Mouse (Mus musculus) cortical plate, adult 2 months (tissue): ENCODE results near the gene Tuba3a.

Experiments used
- CTCF ChIP-seq: fragments of 200-500 bp; IDR thresholded peaks from 2 replicates; pipeline ENCODE4 v1.5.1; 2011; ENCODE audit warnings: mild to moderate bottlenecking, control low read depth, low read length; ENCODE audit not compliant: insufficient read depth; ENCODE audit errors: extremely low read depth
- POLR2A ChIP-seq: fragments of 200-500 bp; IDR thresholded peaks from 2 replicates; pipeline ENCODE4 v1.6.1; 2011; ENCODE audit warnings: mild to moderate bottlenecking, low read length, control low read depth; ENCODE audit not compliant: insufficient read depth; ENCODE audit errors: extremely low read depth

DNA sequence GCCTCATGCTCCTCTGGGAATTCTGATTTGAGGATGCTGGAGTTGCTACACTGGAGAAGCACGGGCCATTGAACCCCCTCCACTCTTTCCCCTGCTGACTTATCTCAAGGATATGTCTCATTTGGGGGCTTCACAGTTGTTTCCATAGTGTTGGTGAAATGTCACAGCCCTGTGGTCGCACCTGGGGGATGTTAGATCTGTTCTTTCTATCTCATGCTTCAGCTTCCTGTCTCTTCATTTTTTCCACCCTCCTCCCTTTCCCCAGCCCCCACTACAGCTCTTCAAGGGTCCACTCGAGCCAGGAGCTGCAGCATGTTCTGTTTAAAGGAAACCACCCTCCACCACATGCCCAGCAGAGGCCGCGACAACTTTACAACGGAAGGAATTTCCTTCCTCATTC lies 47.4 kb downstream of the Tuba3a start:
- TF ChIP-seq CTCF (no peak), POLR2A (no peak)
